Mouse (Mus musculus): ENCODE data around the gene Cep112.

Cep112 gene

DNA sequence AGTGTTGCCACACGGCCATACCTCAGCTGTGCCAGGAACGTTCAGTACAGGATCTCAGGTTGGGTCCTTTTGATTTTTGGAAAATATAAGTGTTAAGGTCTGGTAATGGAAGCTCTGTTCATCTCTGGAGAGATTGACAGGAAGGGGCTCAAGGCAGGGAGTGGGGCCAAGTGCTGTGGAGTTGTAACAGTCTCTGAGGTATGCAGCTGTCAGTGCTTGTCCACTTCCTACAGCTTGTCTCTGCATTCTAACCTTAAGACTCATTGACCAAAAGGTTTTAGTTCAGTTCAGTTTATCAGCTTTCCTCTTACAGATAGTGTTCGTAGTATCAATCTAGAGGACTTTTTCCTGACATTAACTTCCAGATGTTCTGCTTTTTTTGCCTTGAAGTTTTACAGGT is 384.6 kb downstream of the Cep112 start:
- no peaks in the 10 kb centered on the region for H3K4me1 ChIP-seq (replicated peaks; ENCODE audit: low read depth, low read length)
- H3K27me3 ChIP-seq (ENCODE audit: insufficient read depth, low read length): no peaks in the 10 kb centered on the region
- no peaks in the 10 kb centered on the region for H3K36me3 ChIP-seq (ENCODE audit: insufficient read depth, low read length)
- TF ChIP-seq CTCF (conservative IDR thresholded peaks at IDR 0.05; ENCODE audit: low read length) (no peak), NANOG (IDR thresholded peaks at IDR 0.05; ENCODE audit: borderline replicate concordance, low read length) (no peak)
- no peaks in the 10 kb centered on the region for H3K9me3 ChIP-seq (ENCODE audit: low read length)
- no peak overlapping the region for H3K4me3 ChIP-seq (replicated peaks; ENCODE audit: low read length)

DNA sequence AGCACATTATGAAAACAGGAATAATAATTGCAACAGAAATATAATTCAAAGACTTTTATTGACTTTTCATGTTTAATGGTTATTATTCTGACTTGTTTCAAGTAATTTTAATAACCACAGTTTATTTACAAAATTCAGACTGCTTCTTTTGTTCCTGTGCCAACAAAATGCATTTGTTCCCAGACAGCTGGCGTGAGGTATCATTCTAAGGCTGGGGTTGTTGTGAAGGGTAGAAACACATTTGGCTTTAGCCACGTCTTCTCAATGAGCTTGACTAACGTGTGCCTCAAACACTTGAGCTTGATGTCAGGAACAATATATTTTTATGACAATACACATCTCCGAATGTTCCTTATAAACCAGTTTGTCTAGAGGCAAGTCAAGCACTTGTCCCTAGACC is 396.8 kb downstream of the Cep112 start:
- Histone ChIP-seq H3K36me3 (ENCODE audit: insufficient read depth, low read length) (no peaks in the 10 kb centered on the region), H3K9me3 (ENCODE audit: low read length) (no peaks in the 10 kb centered on the region), H3K27me3 (ENCODE audit: insufficient read depth, low read length) (no peaks in the 10 kb centered on the region), H3K4me1 (replicated peaks; ENCODE audit: low read depth, low read length) (no peaks in the 10 kb centered on the region), H3K4me3 (replicated peaks; ENCODE audit: low read length) (no peak overlapping the region)
- TF ChIP-seq CTCF (conservative IDR thresholded peaks at IDR 0.05; ENCODE audit: low read length) (no peak), NANOG (IDR thresholded peaks at IDR 0.05; ENCODE audit: borderline replicate concordance, low read length) (no peak), POU5F1 (IDR thresholded peaks at IDR 0.05; ENCODE audit: borderline replicate concordance, low read length) (no peak)

DNA sequence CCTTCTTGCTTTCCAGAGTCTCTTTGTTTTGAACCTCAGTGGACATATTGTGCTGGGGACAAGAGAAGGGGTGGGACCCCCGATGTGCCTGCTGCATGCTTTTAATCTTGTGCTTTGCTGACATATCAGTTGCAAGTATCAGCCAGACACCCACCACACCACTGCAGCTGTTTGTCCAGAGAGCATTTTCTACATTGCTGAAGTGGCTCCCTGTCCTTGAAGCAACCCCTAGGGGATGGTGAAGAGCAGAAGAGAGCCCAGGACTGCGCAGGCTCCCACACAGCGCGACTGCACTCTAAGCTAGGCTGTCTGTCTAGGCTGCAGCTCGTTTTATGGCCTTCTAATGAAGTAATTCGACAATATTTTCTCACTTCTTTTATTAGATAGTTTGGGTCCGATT is 397.3 kb downstream of the Cep112 start:
- no peaks in the 10 kb centered on the region for H3K4me1 ChIP-seq (replicated peaks; ENCODE audit: low read depth, low read length)
- H3K36me3 ChIP-seq (ENCODE audit: insufficient read depth, low read length): no peaks in the 10 kb centered on the region
- TF ChIP-seq CTCF (conservative IDR thresholded peaks at IDR 0.05; ENCODE audit: low read length): no peak
- TF ChIP-seq POU5F1 (IDR thresholded peaks at IDR 0.05; ENCODE audit: borderline replicate concordance, low read length): no peak
- TF ChIP-seq NANOG (IDR thresholded peaks at IDR 0.05; ENCODE audit: borderline replicate concordance, low read length): no peak
- no peaks in the 10 kb centered on the region for H3K9me3 ChIP-seq (ENCODE audit: low read length)
- no peak overlapping the region for H3K4me3 ChIP-seq (replicated peaks; ENCODE audit: low read length)
- H3K27me3 ChIP-seq (ENCODE audit: insufficient read depth, low read length): no peaks in the 10 kb centered on the region

DNA sequence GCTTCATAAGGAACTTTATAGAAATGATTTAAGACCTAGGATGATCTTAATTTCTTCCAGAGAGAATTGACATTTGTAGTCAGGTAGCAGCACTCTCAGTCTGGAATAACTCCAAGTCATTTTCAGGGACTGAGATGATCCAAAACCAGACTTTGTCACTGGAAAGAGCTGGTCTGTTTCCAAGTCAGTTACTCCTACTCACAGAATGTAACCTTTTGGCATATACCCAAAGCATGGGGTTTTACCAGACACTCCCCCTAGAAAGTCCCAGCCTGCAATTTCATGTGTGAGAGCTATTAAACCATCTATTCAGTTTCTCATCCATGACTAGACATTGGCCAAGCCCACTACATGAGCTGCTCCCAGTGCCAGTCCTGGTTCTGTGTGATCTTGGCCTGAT is 402.3 kb downstream of the Cep112 start:
- Histone ChIP-seq H3K4me1 (replicated peaks; ENCODE audit: low read depth, low read length) (no peaks in the 10 kb centered on the region), H3K4me3 (replicated peaks; ENCODE audit: low read length) (no peak overlapping the region), H3K27me3 (ENCODE audit: insufficient read depth, low read length) (no peaks in the 10 kb centered on the region), H3K36me3 (ENCODE audit: insufficient read depth, low read length) (no peaks in the 10 kb centered on the region), H3K9me3 (ENCODE audit: low read length) (no peaks in the 10 kb centered on the region)
- TF ChIP-seq CTCF (conservative IDR thresholded peaks at IDR 0.05; ENCODE audit: low read length) (no peak), POU5F1 (IDR thresholded peaks at IDR 0.05; ENCODE audit: borderline replicate concordance, low read length) (no peak), NANOG (IDR thresholded peaks at IDR 0.05; ENCODE audit: borderline replicate concordance, low read length) (no peak)

DNA sequence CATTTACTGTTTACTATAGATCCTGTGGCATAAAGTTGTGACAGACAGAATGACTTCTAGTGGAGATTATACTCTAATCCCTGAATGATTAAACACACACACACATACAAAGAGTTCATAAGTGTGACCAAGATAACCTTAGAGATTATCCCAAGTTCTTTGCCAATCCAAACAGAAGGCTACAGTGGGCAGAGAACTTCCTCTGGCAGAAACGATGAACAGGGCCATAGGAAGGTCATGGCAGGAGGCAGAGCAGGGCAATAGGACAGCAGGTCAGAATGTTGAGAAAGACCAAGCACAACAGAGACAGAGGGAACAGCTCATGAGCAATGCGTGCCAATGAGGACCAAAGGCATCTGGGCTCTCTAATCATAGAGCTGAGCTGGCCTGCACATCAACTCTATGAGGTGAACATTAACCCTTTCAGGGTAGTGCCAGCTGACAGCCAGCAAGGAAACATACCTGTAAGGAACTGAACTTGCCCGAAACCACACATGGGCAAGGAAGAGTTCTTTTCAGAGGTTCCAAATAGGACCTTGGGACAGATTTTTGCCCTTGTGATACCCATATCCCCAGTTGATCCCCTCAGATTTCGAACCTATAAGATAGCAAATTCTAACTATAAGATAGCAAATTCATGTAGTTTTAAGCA is 403.5 kb downstream of the Cep112 start:
- no peaks in the 10 kb centered on the region for H3K4me1 ChIP-seq (replicated peaks; ENCODE audit: low read depth, low read length)
- H3K9me3 ChIP-seq (ENCODE audit: low read length): no peaks in the 10 kb centered on the region
- no peak overlapping the region for H3K4me3 ChIP-seq (replicated peaks; ENCODE audit: low read length)
- no peaks in the 10 kb centered on the region for H3K27me3 ChIP-seq (ENCODE audit: insufficient read depth, low read length)
- no peaks in the 10 kb centered on the region for H3K36me3 ChIP-seq (ENCODE audit: insufficient read depth, low read length)
- TF ChIP-seq POU5F1 (IDR thresholded peaks at IDR 0.05; ENCODE audit: borderline replicate concordance, low read length): no peak
- no peak for TF ChIP-seq NANOG (IDR thresholded peaks at IDR 0.05; ENCODE audit: borderline replicate concordance, low read length)
- no peak for TF ChIP-seq CTCF (conservative IDR thresholded peaks at IDR 0.05; ENCODE audit: low read length)

DNA sequence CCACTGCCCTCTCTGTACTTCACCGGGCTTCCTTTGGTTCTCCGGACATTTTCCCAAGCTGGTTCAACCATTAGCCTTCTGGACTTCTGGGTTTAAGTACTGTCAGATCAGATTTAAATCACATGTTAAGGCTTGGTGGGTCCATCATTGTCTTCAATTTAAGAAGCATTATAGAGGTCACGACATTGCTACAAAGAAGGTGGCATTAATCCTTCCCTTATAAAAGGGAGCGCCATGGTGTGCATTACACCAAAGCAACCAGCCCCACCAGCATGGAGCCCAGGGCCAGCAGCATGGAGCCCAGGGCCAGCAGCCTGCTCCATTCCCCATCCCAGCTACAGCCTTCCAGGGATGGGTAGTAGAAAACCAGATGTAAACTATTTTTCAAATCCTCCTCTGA is 411.7 kb downstream of the Cep112 start:
- Histone ChIP-seq H3K4me1 (replicated peaks; ENCODE audit: low read depth, low read length) (no peaks in the 10 kb centered on the region), H3K4me3 (replicated peaks; ENCODE audit: low read length) (no peak overlapping the region), H3K36me3 (ENCODE audit: insufficient read depth, low read length) (no peaks in the 10 kb centered on the region), H3K27me3 (ENCODE audit: insufficient read depth, low read length) (no peaks in the 10 kb centered on the region), H3K9me3 (ENCODE audit: low read length) (peaks cover 5% of the 10 kb centered on the region)
- TF ChIP-seq CTCF (conservative IDR thresholded peaks at IDR 0.05; ENCODE audit: low read length): no peak
- no peak for TF ChIP-seq POU5F1 (IDR thresholded peaks at IDR 0.05; ENCODE audit: borderline replicate concordance, low read length)
- TF ChIP-seq NANOG (IDR thresholded peaks at IDR 0.05; ENCODE audit: borderline replicate concordance, low read length): no peak

DNA sequence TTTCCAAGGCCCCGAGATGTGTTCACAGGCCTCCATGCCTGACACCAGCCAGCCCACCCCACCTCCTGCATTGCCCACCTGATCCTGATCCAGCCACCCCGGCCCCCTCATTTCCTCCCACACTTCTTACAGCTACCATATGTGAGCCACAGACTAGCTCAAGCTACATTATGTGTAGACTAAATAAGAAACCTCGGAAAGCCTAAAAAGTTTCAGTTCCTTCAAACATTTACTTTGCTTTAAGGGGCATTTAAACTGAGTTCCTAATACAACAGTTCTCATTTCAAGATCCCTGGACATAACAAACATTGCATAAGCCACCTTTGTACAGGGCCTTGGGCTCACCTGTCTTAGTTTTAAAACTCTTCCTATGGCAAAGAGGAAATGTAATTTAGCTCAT is 415.2 kb downstream of the Cep112 start:
- H3K4me3 ChIP-seq (replicated peaks; ENCODE audit: low read length): no peak overlapping the region
- H3K27me3 ChIP-seq (ENCODE audit: insufficient read depth, low read length): no peaks in the 10 kb centered on the region
- TF ChIP-seq CTCF (conservative IDR thresholded peaks at IDR 0.05; ENCODE audit: low read length) (no peak), POU5F1 (IDR thresholded peaks at IDR 0.05; ENCODE audit: borderline replicate concordance, low read length) (no peak)
- no peaks in the 10 kb centered on the region for H3K36me3 ChIP-seq (ENCODE audit: insufficient read depth, low read length)
- no peaks in the 10 kb centered on the region for H3K4me1 ChIP-seq (replicated peaks; ENCODE audit: low read depth, low read length)
- H3K9me3 ChIP-seq (ENCODE audit: low read length): peaks cover 5% of the 10 kb centered on the region

DNA sequence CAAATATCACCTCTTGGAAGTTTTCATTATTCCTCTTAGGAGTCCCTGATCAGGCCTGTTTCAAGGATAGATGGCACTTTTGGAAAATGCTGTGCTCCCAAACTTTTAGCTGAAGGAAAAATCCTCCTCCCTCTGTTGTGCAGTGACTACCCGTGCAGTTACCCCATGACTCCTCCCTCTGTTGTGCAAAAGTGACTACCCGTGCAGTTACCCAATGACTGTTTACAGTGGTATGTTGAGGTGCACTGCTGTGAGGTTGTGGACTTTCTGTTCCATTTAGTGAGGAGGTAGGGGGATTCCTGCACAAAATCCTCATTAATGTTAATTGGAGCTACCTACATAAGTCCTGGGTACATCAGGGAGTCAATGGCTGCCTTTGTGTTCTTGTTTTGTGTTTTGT is 417.8 kb downstream of the Cep112 start:
- TF ChIP-seq CTCF (conservative IDR thresholded peaks at IDR 0.05; ENCODE audit: low read length) (no peak), POU5F1 (IDR thresholded peaks at IDR 0.05; ENCODE audit: borderline replicate concordance, low read length) (no peak), NANOG (IDR thresholded peaks at IDR 0.05; ENCODE audit: borderline replicate concordance, low read length) (no peak)
- Histone ChIP-seq H3K9me3 (ENCODE audit: low read length) (peaks cover 5% of the 10 kb centered on the region), H3K4me3 (replicated peaks; ENCODE audit: low read length) (no peak overlapping the region), H3K4me1 (replicated peaks; ENCODE audit: low read depth, low read length) (no peaks in the 10 kb centered on the region), H3K27me3 (ENCODE audit: insufficient read depth, low read length) (no peaks in the 10 kb centered on the region), H3K36me3 (ENCODE audit: insufficient read depth, low read length) (no peaks in the 10 kb centered on the region)

DNA sequence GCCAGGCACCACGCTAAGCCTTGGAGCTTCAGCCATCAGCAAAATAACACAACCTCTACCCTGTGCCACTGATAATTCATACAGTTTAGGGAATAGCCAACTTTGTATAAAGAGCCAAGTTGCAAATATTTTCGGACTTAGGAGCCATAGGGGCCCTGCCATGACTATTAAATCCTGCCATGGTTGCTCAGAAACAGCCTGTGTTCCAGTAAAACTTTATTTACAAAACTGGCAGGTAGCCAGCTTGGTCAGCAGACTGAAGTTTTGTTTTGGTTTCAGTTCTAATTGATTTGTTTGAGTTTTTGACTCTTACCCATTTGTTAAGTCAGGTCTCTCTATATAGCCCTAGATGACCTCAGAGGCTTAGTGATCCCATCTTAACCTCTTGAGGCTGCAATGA is 421.0 kb downstream of the Cep112 start:
- Histone ChIP-seq H3K4me1 (replicated peaks; ENCODE audit: low read depth, low read length) (no peaks in the 10 kb centered on the region), H3K9me3 (ENCODE audit: low read length) (no peaks in the 10 kb centered on the region), H3K4me3 (replicated peaks; ENCODE audit: low read length) (no peak overlapping the region), H3K27me3 (ENCODE audit: insufficient read depth, low read length) (no peaks in the 10 kb centered on the region), H3K36me3 (ENCODE audit: insufficient read depth, low read length) (no peaks in the 10 kb centered on the region)
- TF ChIP-seq CTCF (conservative IDR thresholded peaks at IDR 0.05; ENCODE audit: low read length) (no peak), NANOG (IDR thresholded peaks at IDR 0.05; ENCODE audit: borderline replicate concordance, low read length) (no peak), POU5F1 (IDR thresholded peaks at IDR 0.05; ENCODE audit: borderline replicate concordance, low read length) (no peak)

Data from E14TG2a.4 (cell line).